Mouse (Mus musculus) retina, adult 2 months (tissue): Measurements from ENCODE around the gene Psat1.

Experiments
- DNase-seq: peaks from one replicate; pipeline ENCODE4 v3.0.0-alpha.2; 2012; ENCODE audit warnings: low read depth, low spot score

The Psat1 gene

DNA sequence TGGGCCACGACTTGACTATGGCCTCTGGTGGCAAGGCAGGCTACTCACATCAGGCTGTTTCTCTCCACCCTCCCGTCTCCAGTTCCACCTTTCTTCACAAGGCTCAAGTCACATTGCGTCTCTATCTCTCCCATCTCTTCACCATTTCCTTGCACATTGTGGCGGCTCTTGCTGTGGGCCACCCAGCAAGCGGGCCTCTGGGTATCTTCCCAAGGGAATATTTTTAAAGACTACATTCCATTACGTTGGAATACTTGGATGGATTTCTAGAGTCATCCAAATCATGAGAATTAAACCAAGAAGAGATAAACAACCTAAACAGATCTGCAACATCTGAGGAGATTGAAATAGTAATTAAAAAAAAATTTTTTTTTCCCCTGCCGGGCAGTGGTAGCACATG is at the start of gene Psat1:
Psat1 (minus strand) TSS at position 101 of the 400 bp plus-strand sequence.
- DNase-seq: no peak

DNA sequence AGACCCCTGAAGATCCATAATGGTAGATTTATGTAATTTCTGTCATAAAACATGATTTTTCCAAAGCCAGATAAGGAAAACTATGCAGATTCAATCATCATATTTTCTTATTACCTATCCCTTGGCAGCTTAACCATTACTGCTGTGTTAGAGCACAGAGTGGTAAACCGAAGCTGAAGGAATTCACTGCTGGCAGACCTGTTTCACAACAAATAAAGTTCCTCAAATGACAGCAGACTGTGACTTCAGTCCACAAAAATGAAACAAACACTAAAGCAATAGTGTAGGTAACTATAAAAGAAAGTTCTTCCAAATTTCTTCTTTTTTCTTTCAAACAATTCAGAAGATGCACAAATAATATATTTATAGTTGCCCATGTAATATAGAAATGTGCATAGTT is 43.0 kb upstream of the Psat1 start:
- no peak for DNase-seq

DNA sequence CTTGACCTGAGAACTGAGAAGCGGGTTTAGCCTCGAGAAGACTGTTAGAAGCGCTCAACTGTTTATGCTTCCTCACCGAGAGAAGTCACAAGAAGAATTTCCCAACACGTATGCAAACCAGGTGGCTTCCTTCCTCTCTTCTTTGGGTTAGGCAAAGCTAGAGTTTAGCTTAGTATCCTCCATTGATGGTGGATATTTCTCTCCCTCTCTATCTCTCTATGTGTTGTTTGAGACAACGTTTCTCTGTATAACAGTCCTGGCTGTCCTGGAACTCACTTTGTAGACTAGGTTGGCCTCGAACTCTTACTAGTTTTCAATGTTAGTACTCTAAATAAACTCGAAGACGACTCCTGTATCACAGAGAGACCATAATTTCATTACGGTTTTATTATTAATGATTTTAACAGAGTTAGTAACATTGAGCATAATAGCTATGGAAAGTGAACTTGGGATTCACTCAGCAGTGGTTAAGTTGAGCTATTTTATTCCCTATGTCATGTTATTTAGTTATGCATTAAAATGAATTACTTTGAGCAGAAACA is 38.1 kb upstream of the Psat1 start:
- DNase-seq: no peak

DNA sequence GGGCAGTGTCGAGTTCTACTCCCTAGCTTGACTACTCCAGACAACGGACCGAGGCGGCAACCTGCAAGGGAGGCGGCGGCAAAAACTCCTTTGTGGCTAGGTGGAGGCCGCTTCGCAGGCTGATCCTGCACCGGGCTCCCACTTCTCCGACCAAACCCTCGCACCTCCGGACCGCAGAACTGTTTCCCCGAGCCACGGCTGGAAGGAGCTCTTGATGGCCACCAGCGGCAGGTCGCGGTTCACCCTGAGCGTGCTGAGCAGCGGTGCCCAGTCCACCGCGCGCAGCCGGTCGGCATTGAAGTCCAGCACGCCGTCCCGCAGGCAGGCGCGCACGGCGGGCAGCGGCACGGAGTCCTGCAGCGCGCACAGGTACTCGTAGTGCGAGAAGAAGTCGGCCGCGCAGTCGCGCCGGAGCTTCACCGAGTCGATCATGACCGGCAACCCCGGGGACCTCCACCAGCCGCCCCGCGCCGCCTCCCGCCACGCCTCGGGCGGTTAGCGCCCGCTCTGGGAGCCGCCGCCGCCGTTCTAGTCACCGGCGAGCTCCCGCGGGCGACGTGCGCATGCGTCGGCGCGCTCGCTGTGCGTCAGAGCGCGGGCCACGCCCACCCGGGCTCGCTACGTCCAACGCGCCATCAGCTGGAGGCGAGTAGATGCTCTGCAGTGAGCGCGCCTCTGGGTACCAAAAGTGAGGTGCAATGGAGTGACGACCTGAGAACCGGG is 37.5 kb upstream of the Psat1 start, which contains the start of gene Cep78:
Cep78 (minus strand) TSS at position 541 of the 723 bp plus-strand sequence.
- DNase-seq: peak; percentile 83

DNA sequence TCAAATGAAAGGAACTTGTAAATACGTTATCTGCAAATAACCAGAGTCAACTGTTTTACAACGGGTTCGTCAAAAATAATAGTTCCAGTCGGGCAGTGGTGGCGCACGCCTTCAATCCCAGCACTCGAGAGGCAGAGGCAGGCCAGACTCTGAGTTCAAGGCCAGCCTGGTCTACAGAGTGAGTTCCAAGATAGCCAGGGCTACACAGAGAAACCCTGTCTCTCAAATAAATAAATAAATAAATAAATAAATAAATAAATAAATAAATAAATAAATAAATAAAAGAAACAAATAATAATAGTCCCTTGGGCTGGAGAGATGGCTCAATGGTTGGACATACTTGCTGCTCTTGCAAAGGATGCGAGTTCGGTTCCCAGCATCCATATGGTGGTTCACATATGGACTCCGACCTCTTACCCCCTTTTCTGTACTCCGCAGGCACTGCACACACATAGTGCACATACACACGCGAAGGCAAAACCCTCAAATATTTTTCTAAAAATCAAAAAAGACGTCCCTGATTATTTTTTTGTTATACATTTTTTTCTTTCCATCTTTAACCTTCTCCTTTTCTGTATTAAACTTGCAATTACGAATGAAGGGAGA is 36.7 kb upstream of the Psat1 start:
- no peak for DNase-seq

DNA sequence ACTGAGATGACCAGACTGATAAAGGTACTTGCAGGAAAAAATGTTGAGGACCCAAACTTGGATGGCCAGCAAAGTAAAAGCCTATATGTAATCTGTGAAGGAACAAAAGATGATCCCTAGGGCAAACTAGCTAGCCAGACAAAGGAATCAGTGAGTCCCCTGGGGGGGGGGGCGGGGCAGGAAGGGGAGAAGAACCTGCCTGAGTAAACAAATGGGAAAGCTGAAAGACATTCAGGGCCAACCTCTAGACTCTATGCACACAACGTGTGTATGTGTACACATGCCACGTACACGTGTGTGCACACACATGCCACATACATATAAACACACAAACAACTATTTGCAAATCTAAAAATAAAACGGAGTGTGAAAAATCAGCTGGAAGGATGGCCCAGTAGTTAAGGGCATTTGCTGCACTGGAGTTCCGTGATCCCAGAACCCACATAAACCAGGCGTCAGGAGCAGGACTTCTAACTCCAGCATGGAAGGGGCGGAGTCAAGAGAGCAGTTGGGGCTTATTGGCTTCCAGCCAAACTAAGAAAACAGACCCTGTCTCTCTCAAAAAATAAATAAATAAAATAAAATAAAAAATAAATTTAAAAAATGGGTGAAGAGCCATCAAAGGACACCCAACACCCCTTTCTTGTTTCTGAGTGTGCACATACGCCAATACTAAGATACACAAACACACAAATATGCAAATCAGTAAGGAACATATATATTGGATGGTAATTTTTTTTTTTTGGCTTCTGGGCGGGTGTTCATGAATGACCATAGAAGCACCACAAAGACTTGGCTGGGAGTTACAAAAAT is 36.0 kb upstream of the Psat1 start:
- no peak for DNase-seq

DNA sequence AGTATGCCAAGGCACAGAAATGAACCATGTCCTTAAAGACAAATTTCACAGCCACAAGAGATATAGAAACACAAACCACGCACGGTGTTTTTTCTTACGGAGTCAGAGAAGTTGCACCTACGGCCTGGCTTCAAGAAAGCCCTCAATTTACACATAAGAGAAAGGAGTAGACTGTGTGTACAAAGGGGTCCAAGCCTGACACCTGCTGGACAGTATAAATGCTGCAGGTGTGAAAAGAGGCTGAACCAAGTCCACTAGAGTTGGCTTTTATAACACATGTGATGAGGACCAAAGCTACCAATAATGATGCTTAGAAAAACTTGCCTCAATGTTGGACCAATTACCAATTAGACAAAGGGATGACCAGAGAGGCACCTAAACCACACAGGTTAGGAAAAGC is 34.7 kb upstream of the Psat1 start:
- DNase-seq: no peak

DNA sequence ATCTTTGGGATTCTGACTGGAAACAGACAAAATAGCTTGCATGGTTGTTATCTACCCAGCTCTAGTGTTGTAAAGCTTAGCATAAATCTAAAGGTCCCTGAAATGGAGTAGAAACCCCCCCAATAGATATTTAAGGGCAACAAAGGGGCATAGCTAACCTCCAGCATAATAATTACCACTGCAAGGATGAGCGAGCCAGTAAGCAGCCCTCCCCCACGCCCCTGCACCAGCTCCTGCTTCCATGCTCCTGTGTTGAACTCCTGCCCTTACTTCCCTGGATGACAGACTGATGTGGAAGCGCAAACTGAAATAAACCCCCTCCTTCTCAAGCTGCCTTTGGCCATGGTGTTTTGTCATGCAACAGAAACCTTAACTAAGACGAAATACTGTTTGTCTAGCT is 26.2 kb upstream of the Psat1 start:
- DNase-seq: no peak

DNA sequence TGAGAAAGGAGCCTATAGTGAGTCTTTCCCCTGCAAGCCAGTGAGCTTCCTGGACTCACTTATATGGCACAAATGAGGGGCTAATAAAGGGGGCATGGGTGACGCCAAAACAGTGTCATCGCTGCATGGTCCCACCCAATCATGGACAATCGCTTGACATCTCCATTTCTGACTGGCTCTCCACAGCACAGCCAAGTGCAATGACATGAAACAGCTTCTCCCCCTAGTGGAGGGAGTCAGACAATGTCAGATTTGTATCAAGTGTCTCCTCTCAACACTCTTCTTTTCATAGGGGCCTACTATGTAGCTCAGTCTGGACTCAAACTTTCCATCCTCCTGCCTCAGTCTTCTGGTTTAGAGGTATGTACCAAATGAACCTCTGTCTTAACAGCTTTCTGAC is 17.9 kb upstream of the Psat1 start:
- peak; percentile 15 for DNase-seq

DNA sequence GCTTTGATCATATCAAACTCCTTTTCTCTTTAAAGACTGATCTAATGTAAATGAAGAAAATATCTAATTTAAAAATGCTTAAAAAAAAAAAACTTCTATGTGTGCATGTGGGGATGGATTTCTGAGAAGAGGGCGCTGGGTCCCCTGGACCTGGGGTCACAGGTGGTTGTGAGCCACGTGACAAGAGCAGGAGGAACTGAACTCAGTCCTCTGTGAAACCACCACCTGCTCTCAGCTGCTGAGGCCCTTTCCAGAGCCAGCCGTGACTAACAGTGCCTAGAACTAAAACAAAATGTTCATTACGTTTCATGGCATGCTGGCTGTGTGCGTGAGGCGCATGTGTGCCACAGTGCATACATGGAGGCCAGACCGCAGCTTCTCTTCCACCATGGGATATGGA is 17.4 kb upstream of the Psat1 start:
- DNase-seq: no peak

DNA sequence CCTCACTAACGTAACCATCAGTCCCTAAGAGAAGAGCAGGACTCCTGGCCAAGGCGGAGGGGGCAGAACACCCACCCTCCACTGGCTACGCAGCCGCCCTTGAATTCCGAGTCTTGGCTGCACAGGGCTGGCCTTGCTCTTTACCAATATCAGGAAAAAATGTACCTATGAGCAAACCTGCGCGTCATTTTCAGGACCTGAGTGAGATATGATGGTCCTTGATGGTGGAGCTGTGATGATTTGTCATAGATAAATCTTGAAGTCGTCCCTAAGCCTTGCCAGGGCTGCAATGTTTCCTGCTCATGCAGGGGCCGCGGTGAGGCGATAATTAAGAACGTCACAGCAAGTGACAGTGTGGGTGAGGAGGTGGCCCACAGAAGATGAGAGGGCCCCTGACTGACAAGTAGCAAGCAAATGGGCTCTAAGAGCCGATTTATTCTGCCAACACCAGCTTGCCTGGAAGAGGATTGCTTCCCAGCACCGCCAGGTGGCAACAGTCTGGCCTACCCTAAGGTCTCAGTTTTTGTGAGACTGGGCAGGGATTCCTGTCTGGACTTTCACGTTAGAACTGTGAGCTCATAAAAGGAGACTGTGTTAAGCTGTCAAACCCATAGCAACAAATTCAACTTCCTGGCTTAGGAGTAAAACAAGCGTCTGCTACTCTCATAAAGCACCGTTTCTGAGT is 16.0 kb upstream of the Psat1 start:
- no peak for DNase-seq

DNA sequence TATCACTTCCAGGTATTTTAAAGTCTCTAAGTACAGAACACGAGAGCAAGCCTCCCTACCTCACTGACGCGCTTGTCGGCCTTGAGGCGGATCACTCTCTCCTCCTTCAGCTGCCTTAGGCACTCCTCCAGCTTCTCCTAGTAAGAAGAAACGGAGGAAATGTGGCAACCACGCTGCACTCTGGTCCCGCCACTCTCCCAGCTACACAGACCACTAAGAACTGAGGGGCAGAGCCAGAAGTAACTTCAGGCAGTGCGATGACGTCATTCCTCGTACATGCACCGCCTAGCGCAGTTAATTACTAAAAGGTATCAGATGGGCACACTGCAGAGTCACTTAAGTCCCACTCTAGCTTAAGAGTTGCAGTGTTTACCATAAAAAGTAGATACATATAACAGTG is 15.2 kb upstream of the Psat1 start:
- no peak for DNase-seq

DNA sequence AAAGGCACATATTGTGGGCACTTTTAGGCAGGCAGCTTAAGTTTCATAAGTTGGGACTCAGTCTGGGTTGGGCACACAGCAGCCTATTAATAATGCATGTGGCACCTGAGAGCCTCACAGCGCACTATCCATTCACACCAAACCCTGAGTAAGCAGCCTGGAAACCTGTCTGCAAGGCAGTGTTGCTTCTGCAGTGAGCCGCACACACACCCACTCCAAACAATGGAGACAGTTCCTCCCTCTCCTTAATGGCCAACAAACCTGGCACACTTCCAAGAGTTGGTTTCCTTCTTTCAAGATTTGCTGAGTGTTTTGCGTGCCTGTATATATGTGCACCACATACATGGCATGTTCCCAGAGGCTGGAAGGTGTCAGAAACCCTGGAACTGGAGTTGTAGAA is 3.1 kb upstream of the Psat1 start:
- DNase-seq: no peak

DNA sequence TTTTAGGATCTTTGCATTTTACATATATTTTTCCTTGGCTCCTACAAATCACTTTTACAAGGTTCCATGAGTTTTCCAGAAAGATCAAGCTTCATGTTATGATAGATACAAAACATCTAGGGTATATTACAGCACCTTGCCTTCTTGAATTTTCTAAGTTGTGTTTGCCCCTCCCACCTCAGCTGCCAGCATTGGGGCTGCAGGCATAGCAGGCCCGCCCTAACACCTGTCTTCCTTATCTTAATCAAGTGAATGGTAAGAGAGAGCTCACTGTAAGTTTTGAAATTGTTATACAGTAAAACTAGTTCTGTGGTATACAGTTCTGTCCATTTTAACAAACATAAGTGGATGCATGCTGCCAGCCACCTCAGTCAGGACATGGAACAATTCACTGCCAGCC is 1.7 kb upstream of the Psat1 start:
- DNase-seq: no peak

DNA sequence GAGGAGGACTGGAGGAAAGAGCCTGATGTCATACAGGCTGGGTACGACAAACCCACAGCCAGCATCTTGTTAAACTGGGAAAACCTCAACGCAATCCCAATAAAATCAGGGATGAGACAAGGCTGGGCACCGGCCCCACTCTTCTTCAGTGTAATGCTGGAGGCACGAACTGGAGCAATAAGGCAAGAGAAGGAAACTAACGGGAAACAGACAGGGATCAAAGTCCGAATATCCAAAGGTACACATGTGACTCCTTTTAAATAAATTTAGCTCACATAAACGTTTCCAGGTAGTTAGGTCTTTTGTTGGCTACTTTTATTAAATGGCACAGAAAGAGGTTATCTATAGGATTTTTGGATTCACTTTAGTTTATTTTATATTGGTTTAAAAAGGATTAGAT is 1.3 kb upstream of the Psat1 start:
- no peak for DNase-seq

DNA sequence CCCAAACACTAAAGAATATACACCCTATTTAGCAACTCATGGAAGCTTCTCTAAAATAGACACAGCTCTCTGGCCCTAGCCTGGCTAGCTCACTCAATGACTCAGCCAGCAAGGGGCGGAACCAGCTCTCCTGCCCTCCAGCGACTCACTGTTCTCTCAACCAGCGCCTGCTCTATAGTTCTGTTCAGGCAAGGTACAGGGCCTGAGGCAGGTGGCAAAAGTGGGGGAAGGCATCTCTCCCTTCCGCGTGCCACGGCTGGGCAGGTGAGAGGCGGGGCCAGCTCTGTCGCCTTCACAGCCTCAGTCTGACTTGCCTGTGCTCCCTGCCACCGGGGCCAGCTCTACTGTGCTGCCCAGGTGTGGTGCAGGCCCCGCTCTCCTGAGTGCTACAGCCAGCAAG is 474 bp downstream of the Psat1 start:
- no peak for DNase-seq

DNA sequence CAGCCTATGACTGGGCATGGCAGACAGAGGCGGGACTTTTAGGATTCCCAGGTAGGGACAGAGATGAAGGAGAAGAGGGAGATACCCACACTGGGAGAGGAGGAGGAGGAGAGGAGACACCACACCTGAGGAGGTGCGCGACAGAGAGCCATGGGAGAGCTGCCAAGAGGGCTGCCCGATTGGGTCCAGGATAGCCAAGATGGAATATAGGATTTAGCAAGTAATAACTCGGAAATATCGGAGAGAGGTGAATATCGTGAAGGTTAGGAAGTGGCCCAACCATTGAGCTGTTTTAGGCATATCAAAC is 4.1 kb downstream of the Psat1 start:
- DNase-seq: no peak

DNA sequence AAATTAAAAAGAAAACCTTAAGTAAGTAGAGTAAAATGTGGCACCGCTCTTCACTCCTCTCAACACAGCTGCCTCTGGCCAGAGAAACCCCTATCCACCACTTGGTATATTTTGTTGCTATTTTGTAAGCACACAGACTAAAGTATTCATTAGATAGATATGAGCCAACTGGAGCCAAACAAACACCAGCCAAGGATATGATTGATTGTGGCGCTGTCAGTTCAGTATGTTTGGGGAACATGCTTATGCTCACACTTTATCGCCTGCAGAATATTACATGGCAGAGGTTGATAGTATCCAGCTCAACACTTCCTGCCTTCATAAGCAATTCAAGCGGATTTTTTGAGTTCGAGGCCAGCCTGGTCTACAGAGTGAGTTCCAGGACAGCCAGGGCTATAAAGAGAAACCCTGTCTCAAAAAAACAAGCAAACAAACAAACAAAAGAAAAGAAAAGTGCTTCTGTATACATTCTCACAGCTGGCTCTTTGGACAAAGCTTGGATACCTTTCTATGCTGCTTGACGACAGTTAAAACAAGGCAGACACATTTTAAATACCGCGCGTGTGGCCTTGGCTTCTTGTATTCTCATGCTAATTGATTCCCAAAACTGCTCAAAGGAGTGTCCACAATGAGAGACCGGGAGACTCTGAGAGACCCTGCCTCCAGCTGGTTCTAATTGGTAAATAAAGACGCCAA is 4.6 kb downstream of the Psat1 start:
- DNase-seq: no peak

DNA sequence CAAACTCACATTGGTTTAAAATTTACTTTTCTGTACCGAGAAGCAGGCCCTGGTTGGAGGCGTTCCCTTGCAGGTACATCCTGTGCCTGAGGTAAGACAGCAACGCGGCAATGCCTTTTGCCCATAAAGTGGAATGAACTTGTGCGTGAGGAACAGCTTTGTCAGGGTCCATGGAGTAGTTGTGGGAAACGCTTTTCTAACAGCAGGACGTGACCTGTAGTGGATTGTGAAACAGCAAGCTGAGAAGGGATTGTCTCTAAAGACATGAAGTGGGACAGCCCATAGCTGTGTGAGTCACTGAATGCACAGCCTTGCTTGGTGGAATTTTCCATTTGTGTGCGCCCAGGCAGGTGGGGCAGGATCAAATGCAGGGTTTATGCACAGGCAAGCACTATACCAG is 5.7 kb downstream of the Psat1 start:
- no peak for DNase-seq

DNA sequence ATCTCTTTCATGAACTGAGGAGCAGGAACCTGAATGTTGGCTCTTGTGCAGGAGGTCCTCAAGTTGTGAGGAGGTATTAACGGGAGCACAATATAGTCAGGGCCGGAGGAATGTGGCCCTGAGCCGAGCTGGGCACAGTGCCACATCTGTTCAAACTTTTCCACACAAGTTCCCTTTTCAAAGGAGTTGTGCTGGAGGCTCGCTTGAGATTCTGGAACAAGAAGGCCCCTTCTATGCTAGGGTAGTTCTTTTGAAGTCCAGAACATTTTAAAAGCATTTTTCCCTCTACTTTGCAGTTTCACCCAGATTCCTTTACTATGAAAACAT is 21.5 kb downstream of the Psat1 start:
- no peak for DNase-seq

DNA sequence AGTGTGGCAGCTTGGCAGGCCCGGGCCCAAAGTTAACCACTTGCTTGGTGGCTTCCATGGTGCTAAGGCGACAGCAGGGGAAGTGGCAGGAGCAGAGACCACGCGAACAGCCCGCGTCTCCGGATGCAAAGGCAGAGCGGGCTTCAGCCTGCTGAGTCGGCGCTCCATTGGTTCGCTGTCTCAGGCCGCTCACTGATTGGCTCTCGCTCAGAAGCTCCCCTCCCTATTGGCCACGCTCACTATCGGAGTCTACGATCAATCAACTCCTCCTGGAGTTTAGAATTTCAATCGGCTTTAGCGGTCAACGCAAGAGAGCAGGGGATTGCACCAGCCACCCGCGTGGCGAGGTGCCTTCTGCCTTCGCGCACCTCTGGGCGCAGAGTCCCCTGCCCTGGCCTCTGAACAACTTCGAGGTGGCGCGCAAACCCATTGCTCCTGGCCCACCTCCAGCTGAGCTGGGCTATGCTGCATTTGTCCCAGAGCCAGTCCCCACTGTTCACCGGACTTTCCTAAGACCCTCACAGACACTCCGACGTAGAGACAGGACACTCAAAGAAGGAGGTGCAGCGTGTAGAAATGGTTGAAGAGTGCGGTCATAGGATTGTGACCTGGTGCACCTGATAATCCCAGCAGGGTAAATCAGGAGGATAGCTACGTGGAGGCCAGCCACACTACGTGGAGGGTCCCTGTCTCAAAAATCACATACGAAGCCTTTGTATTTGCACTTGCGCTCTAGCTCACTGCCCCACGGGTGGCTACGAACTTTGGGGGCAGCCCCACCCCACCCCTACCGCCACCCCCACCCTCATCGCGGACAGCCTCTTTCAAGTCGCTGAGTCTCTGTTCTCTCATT is 22.0 kb downstream of the Psat1 start:
- peak; percentile 52 for DNase-seq
